Mouse (Mus musculus): Measurements from ENCODE around the gene Tmprss13. TPM values are rescaled to one million over a fixed set of nuclear protein-coding genes. Genes with fewer than 3 reads are reported as not detected.

The Tmprss13 gene
- total RNA-seq (2021) = under 1 TPM; 0.20 to 0.23 TPM
- long read RNA-seq, experiment 1 = 0 reads
- long read RNA-seq, experiment 2 = 0 reads

DNA sequence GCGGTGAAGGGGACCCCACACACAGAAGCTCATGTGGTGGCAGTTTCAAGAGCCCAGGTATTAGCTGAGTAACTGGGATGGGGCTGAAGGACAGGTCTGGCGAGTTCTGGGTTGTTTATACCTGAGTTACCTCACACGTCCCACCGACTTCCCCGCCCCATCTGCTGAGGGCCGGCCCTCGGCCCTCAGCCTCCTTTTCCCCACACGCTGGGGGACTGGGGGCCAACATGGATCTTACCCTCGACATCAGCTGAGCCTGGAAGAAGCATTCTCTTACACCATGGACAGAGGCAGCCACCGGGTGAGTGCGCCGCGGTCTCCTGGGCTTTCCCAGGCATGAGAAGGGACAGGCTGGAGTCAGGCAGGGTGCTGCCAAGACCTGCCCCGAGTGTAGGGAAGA lies at the start of gene Tmprss13:
Gene Tmprss13, plus strand, starts transcription at position 246 of the 400 bp plus-strand sequence.
- DNase-seq = peak in 1 of 2 experiments; percentile 28

GRCm38 (mm10) chr9:45272213-45272612 lies 46.7 kb upstream of the Tmprss13 start:
- DNase-seq = no peak

DNA sequence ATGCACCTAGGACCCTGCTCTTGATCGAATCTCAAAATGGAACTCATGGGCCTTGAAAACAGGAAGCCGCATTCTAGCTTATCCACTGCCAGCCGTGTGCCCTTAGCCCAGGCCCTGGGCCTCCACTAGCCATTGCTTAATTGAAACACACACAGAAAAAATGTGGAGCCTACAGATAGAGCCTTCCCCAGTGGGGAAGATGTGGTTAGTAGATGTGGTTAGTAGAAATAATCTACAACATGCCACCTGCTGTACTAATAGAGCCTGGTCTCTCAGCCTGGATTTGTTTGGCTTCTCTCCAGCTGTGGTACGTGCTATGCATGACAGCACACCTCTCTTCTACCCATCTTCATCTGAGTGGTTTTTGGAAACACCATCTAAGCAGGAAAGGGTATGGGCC lies 44.7 kb upstream of the Tmprss13 start:
- no peak for DNase-seq

DNA sequence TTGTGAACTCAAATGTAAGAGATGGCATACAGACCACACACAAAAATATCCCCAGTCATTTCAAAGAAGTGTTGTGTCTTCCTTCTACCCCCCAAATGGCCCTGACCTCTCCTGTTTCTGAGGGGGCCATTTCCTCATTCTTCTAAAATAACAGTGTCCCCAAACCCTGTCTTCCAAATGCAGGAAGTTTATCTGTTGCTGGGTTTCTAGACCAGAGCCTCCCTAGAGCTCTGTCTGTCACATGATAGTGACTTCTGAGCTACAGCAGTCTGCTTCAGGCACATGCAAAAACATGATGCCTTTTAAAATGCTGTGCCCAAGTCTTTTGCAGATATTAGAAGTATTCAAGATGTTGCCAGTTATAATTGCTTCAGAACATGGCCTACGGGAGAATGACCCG lies 44.3 kb upstream of the Tmprss13 start:
- no peak for DNase-seq

- DNase-seq = no peak
These were observed 38.8 kb upstream of the Tmprss13 start for GRCm38 (mm10) chr9:45280059-45280458.

GRCm38 (mm10) chr9:45280891-45281290 lies 38.0 kb upstream of the Tmprss13 start:
- DNase-seq = no peak

DNA sequence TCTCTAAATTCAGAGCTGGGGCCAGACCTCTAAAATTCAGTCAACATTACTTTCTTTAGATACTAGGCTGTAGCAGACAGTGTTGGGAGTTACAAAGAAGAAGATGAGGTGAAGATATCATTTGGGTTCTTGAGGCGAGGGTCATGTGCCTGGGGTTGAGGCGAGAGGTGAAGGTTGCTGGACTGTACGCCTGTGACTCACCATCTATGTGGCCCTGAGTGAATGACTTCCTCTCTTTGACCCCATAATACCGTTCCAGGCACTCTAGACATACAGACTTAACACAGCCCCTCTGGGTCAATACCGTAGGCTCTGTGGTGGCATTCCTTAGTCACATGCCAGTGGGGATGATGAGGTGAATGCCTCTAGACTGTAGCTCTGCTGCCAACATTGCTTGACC lies 36.4 kb upstream of the Tmprss13 start:
- DNase-seq = no peak

DNA sequence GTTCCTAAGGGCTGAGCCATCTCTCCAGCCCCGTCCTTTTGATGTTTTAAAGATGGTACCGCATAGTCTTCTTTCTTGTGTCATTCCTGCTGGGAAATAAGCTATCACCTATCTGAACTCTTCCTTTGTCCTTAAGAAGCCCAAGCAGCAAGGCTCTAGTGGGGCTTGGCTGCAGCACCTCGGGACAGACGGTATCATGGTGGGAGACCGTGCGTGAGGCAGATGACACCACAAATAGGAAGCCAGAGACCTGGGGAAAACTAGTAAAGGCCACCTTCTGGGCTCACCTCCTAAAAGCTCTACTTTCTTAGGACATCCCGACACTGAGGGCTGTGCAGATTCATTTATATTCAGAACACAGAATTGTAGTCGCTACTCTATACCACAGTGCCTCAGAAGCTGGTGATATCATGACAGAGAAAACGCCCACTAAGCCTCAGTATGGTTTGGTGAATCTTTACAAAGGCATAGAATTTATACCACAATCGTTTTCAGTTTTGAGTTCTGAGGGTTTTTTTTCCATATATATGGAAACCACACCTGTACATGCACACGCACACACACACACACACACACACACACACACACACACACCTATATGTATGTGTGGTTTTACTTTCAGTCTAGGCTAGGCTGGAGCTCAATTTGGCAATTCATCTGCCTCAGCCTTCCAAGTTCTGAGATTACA lies 27.3 kb upstream of the Tmprss13 start:
- DNase-seq = no peak

GRCm38 (mm10) chr9:45294210-45295011 lies 24.5 kb upstream of the Tmprss13 start:
- DNase-seq = no peak

DNA sequence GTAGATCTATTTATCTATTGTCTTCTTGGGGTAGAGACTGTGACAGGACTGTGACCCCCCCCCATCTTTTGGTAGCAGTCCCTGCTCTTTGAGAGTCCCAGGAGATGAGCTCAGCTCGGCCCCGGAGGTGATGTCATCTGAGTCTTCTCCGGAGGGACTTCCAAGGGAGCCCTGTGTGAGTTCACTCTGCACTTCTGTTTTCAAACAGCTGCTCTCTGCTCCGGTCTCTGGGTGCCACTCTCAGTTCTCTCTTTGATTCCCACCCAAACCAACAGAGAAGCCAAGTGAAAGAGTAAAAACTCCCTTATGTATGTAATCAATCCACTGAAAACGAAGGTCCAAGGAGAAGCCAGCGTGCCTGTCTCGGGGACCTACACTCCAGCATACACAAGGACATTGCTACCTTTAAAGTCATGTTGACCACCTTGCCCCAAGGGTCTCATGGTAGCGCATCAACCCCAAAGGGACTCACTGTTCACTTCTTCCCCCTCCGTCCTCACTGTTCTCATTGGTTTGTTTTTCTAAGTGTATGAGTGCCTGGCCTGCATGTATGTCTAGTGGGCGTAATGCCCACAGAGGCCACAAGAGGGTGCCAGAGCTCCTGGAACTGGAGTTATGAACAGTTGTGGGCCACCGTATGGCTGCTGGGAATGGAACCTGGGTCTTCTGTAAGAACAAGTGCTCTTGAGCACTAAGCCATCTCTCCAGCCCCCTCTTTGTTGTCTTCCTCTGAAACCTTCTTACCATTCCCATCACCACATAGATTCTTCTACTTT lies 19.5 kb upstream of the Tmprss13 start:
- peak; percentile 16 to 30 for DNase-seq

- peak; percentile 93 to 94 for DNase-seq
These were observed 18.3 kb upstream of the Tmprss13 start for GRCm38 (mm10) chr9:45300422-45301104.

- no peak for DNase-seq
These were observed 17.1 kb upstream of the Tmprss13 start for GRCm38 (mm10) chr9:45301771-45302170.

- DNase-seq = peak; percentile 35 to 42
These were observed 12.0 kb upstream of the Tmprss13 start for GRCm38 (mm10) chr9:45306746-45307410.

GRCm38 (mm10) chr9:45308521-45308920 lies 10.4 kb upstream of the Tmprss13 start:
- DNase-seq = peak; percentile 28 to 44

- DNase-seq = no peak
These were observed 7.0 kb upstream of the Tmprss13 start for GRCm38 (mm10) chr9:45311858-45312257.

- DNase-seq = no peak
These were observed 5.0 kb upstream of the Tmprss13 start for GRCm38 (mm10) chr9:45313913-45314312.

- DNase-seq = peak; percentile 33 to 56
These were observed 1.3 kb upstream of the Tmprss13 start for GRCm38 (mm10) chr9:45317635-45318034.

DNA sequence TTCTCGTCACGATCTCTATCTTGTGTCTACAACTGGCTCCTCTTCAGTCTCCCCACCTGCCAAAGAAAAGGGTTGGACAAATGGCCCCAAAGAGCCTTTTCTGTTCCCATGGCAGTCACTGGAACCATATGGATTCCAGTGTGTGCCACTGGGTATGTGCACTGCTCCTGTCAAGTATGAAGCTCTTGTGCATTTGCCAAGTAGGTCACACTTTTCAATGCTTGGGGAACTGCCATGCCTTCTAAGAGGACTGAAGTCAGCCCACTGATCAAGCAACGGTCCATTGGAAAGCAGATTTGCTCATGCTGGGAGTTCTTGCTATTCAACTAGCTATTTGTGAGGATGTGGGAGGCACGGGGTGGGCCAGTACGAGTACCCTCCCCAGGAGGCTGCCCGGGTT lies 2.6 kb downstream of the Tmprss13 start:
- no peak for DNase-seq

DNA sequence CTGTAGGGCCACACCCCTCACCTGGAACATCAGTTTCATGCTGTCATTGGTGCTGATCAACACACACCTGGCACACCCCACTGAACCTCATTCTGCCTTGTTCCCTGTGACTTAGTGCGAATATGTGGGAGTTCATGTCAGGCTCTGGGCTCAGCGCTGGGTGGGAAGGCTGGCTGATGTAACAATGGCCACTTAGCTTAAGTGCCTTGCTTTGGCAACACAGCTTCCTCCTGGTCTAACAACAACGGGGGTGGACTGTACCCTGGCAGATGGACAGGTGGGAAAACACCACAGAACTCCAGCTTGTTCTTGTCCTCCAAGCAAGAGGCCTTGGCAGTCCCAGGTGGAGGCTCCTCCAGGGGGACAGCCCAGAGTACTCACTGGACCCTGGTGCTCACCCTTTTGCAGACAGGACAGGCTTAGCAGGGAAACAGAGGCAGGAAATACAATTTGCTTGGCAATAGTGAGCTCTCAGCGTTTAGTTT lies 3.1 kb downstream of the Tmprss13 start:
- no peak for DNase-seq

- no peak for DNase-seq
These were observed 7.5 kb downstream of the Tmprss13 start for GRCm38 (mm10) chr9:45326390-45326789.

DNA sequence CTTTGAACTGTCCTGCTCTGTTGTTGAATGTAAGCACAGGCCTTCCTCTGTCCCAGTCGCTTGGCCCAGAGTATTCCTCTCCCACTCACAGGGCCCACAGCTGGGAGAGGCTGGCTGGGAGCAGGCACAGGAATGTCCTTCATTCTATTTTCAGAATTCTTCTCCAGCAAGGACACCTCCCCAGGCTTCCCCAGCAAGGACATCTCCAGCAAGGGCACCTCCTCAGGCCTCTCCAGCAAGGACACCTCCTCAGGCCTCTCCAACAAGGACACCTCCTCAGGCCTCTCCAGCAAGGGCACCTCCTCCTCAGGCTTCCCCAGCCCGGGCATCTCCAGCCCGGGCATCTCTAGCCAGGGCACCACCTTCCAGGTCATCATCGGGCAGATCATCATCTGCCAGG lies 9.4 kb downstream of the Tmprss13 start:
- peak; percentile 37 to 38 for DNase-seq

All from adrenal gland, postnatal 36 days (tissue).